Mouse (Mus musculus) spleen, adult 2 months (tissue): Measurements from ENCODE around the gene Plekha5. TPM values are rescaled to one million over a fixed set of nuclear protein-coding genes. Genes with fewer than 3 reads are reported as not detected.
A peak's percentile ranks its signal among the peaks of the same experiment; 100 is the strongest.

ENCODE experiments used
- DNase-seq, 2 experiments: peaks; one replicate each; pipeline versions ENCODE4 v3.0.0 to v3.0.0-alpha.2; 2012 to 2021; ENCODE audit warnings: low spot score in 2 of 2, low read depth in 1 of 2
- H3K27ac ChIP-seq: fragments of 200-500 bp; 2 replicates; pipeline ENCODE4 v1.5.1; 2012; ENCODE audit warnings: low read length, inconsistent platforms; ENCODE audit not compliant: insufficient read depth
- H3K27me3 ChIP-seq: fragments of 200-500 bp; 2 replicates; pipeline ENCODE4 v1.6.1; 2012; ENCODE audit warnings: mild to moderate bottlenecking, moderate library complexity, low read length, inconsistent platforms; ENCODE audit not compliant: control insufficient read depth, insufficient read depth
- H3K36me3 ChIP-seq: fragments of 200-500 bp; 2 replicates; pipeline ENCODE4 v1.6.1; 2012; ENCODE audit warnings: mild to moderate bottlenecking, low read length, inconsistent platforms; ENCODE audit not compliant: control insufficient read depth, insufficient read depth
- H3K4me1 ChIP-seq: fragments of 200-500 bp; 2 replicates; pipeline ENCODE4 v1.6.1; 2011; ENCODE audit warnings: inconsistent platforms; ENCODE audit not compliant: control insufficient read depth, insufficient read depth, insufficient read length
- H3K4me3 ChIP-seq: fragments of 200-500 bp; 2 replicates; pipeline ENCODE4 v1.5.1; 2011; ENCODE audit warnings: mild to moderate bottlenecking, inconsistent platforms; ENCODE audit not compliant: insufficient read depth, insufficient read length; ENCODE audit errors: extremely low read depth
- CTCF ChIP-seq: fragments of 200-500 bp; IDR thresholded peaks from 2 replicates; pipeline ENCODE4 v1.5.1; 2011; ENCODE audit warnings: mild to moderate bottlenecking, inconsistent platforms; ENCODE audit not compliant: insufficient read depth, insufficient read length, insufficient replicate concordance; ENCODE audit errors: extremely low read depth
- POLR2A ChIP-seq: fragments of 200-500 bp; IDR thresholded peaks from 2 replicates; pipeline ENCODE4 v1.6.1; 2011; ENCODE audit warnings: low read depth, low read length, inconsistent platforms
- WGBS: fragments of 180-500 bp; shearing (Covaris S2); methylation state at CpG from one replicate; pipeline ENCODE4 v1.1.7; 2018; 5-methylcytosine and 5-hydroxymethylcytosine counted together
- polyA plus RNA-seq: library from polyadenylated mRNA; depleted of rRNA; stranded (reverse); fragments of >200 nt; gene quantifications from 2 replicates; pipeline ENCODE4 v1.2.3, GENCODE M21; 2012; rRNA removed

Plekha5 gene
- 7.9 and 8.1 TPM in 2 replicates for polyA plus RNA-seq

DNA sequence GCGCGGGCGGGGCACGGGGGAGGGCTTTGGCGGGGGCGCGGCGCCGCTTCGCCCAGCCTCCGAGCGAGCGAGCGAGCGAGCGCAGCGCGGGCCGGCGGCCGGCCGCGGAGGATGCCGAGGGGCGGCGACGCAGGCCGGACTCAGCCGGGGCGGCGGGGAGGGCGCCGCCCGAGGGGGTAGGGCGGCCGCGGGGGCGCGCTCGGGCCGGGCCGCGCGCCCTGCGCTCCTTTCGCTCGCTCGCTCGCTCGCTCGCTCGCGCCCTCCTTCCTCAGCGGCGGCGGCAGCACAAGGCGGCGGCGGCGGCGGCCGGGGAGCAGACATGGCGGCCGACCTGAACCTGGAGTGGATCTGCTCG, at the start of gene Plekha5:
Plekha5 (plus strand) TSS at position 209 of the 355 bp plus-strand sequence.
- TF ChIP-seq POLR2A = no peak
- TF ChIP-seq CTCF = no peak
- Histone ChIP-seq H3K27ac (no peak within 1 kb of the TSS), H3K36me3 (no peaks in the 10 kb centered on the region), H3K4me1 (0 out of 2 replicates have a peak, but pooled peaks cover 3% of the 10 kb centered on the region), H3K27me3 (peaks cover 7% of the 10 kb centered on the region), H3K4me3 (peak within 1 kb of the TSS; percentile 79)
- 7% methylated on average over 60 of the region's 65 CpGs for WGBS
- peak; percentile 7 to 30 for DNase-seq

DNA sequence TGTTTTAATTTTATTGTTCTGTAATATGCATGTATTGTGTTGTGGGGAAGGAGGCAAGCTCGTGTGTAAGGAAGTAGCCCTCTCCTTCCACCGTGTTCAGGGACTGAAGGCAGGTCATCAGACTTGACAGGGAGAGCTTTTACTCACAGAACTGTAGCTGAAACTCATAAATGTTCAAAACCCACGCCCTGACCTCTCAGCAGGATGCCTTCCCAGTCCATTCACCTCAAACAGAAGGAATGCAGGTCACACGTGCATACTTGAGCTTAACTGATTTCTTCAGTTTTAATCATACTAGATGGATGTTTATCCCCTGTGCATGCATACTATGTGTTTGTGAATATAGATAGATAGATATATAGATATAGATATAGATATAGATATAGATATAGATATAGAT, 48.2 kb upstream of the Plekha5 start:
- no peak for TF ChIP-seq CTCF
- TF ChIP-seq POLR2A = no peak
- H3K27ac ChIP-seq = no peak overlapping the region
- DNase-seq = no peak
- WGBS = 67% methylated on average over 4 of the region's 4 CpGs
- no peaks in the 10 kb centered on the region for H3K4me1 ChIP-seq
- no peak overlapping the region for H3K4me3 ChIP-seq
- no peaks in the 10 kb centered on the region for H3K27me3 ChIP-seq
- H3K36me3 ChIP-seq = no peaks in the 10 kb centered on the region

DNA sequence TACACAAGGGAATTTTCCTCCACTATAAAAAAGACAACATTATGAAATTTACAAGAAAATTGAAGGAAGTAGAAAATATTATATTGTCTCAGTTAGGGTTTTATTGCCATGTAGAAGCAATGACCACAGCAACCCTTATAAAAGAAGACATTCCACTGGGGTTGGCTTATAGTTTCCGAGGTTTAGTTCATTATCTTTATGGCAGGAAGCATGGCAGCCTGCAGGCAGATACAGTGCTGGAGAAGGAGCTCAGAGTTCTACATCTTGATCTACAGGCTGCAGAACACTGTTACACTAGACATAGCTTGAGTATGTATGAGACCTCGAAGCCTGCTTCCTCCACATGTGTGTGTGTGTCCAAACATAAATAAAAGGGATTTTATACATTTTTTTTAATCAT, 43.3 kb upstream of the Plekha5 start:
- Histone ChIP-seq H3K4me3 (no peak overlapping the region), H3K27ac (no peak overlapping the region), H3K4me1 (no peaks in the 10 kb centered on the region), H3K36me3 (no peaks in the 10 kb centered on the region), H3K27me3 (no peaks in the 10 kb centered on the region)
- 47% methylated on average over 2 of the region's 2 CpGs for whole genome bisulfite sequencing
- DNase-seq = no peak
- TF ChIP-seq CTCF (no peak), POLR2A (no peak)

DNA sequence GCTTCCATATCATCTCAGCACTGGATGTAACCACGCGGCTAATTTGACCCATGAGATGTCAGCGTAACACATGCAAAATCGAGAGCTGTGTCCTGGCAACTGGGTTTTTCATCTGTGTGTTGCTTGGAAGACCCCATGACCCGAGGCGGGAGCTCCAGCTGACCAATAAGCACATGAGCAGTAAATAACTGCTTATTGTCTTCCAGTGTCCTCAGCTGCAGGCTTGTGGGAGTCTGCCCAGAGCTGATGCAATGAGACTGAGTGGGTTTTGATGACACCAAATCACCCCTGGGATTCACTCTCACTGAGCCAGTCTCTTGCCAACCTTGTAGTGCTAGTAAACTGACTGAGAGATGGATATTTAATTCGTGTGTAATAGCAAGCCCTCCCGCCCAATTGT, 42.7 kb upstream of the Plekha5 start:
- Histone ChIP-seq H3K4me3 (no peak overlapping the region), H3K36me3 (no peaks in the 10 kb centered on the region), H3K27me3 (no peaks in the 10 kb centered on the region), H3K4me1 (no peaks in the 10 kb centered on the region), H3K27ac (no peak overlapping the region)
- WGBS = 87% methylated on average over 8 of the region's 8 CpGs
- no peak for TF ChIP-seq POLR2A
- TF ChIP-seq CTCF = no peak
- DNase-seq = no peak

DNA sequence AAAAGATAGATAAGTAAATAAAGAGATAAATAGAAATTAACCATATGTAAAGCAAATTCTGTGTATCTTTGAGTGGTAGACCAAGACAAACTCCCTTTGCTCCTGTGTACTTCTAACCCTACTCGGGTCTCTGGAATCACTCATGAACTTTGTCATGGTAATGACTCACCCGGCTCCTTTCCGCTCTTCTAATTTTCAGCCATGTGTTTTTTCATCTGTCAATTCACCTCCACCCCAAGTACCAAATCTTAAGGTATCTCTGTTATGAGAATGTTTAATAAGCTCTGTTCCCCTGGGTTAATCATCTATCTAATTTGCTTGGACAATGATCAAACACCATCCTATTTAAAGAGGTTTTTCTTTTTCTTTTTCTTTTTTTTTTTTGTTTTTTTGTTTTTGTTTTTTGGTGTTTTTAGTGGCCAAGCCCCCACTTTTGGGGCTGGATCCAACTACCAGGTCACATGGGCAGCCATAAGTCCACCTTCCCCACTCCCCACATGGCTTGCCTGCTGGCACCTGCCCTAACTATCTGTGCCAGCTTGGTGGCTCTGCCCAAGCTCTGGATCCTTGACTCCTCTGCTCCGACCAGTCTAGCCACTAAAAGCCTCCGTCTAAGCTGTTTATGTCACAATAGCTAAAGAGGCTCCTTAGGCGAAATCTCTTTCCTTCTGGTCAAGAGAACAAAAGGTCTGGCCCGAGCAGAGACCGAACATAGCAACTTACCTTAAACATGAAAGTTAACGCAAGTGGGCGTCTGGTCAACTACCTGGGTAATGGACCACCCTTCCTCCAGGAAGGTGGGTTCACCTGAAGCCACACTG, 40.1 kb upstream of the Plekha5 start:
- no peaks in the 10 kb centered on the region for H3K36me3 ChIP-seq
- no peak overlapping the region for H3K4me3 ChIP-seq
- no peaks in the 10 kb centered on the region for H3K4me1 ChIP-seq
- no peak overlapping the region for H3K27ac ChIP-seq
- DNase-seq = no peak
- 90% methylated on average over 10 of the region's 10 CpGs for WGBS
- no peaks in the 10 kb centered on the region for H3K27me3 ChIP-seq
- TF ChIP-seq CTCF (no peak), POLR2A (no peak)

DNA sequence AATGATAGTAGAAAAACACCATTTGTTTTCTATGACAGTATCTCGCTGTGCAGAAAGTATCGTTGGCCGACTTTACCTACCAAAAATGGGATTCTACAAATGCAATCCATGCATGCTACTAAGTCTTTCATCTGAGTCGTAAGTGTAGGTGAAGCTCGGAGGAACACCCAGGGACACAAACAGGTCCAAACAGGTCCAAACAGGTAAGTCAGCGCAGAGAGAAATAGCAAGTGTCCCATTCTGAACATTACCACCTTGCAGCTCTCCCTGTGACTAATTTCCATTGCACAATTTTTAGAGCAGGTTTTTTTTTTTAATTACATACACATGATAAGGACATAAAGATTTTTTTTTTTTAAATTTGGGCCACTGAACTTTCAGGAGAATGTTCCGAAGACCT, 27.2 kb upstream of the Plekha5 start:
- H3K27ac ChIP-seq = no peak overlapping the region
- no peak for DNase-seq
- no peak overlapping the region for H3K4me3 ChIP-seq
- no peaks in the 10 kb centered on the region for H3K27me3 ChIP-seq
- no peaks in the 10 kb centered on the region for H3K36me3 ChIP-seq
- 89% methylated on average over 7 of the region's 7 CpGs for WGBS
- no peaks in the 10 kb centered on the region for H3K4me1 ChIP-seq
- no peak for TF ChIP-seq CTCF
- TF ChIP-seq POLR2A = no peak

DNA sequence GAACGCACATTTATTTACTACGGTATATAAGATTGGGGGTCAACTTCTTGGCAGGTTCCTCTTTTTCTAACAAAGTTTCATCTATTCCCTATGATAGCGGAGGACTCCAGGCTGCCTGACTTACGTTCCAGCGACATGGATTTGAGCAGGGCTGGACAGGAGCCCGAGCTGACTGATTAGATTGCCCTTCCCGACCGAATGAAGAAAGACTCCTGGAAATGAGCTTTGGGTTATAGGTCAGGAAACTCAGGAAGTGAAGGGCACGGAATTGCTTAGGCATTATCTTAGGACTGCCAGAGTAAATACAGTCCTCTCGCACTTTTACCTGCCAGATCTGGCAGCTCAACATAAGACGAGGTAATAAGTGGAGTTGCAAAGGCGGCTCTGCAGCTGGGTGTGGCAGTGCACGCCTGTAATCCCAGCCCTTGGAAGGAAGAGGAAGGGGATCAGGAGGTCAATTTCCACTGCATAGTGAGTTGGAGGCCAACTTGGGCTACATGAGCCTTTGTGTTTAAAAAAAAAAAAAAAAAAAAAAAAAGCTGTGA, 21.0 kb upstream of the Plekha5 start:
- H3K27me3 ChIP-seq = no peaks in the 10 kb centered on the region
- TF ChIP-seq POLR2A (no peak), CTCF (no peak)
- DNase-seq = no peak
- no peak overlapping the region for H3K4me3 ChIP-seq
- 85% methylated on average over 13 of the region's 13 CpGs for WGBS
- no peak overlapping the region for H3K27ac ChIP-seq
- no peaks in the 10 kb centered on the region for H3K36me3 ChIP-seq
- H3K4me1 ChIP-seq = no peaks in the 10 kb centered on the region
